Mouse (Mus musculus): ENCODE measurements around the gene Tbx18. TPM values are rescaled to one million over a fixed set of nuclear protein-coding genes. Genes with fewer than 3 reads are reported as not detected.
A peak's percentile ranks its signal among the peaks of the same experiment; 100 is the strongest.

Tbx18 gene
- polyA plus RNA-seq, 1 experiment from 2014 or later = 5.7 TPM

GRCm38 (mm10) chr9:87729316-87730270 is 1.5 kb downstream of the Tbx18 start:
- DNase-seq (ENCODE audit: low spot score) (no peak), ATAC-seq (ENCODE audit: low read depth) (peak; percentile 16; the same call in 1 of the 2 replicates)
- Histone ChIP-seq H3K36me3 (ENCODE audit: control insufficient read depth, insufficient read depth, low read length) (no peaks in the 10 kb centered on the region), H3K4me1 (ENCODE audit: control insufficient read depth, insufficient read depth, low read length) (no peaks in the 10 kb centered on the region), H3K9ac (ENCODE audit: low read depth, low read length) (peak overlapping the region; percentile 79), H3K4me2 (ENCODE audit: low read depth, low read length) (peak overlapping the region; percentile 78), H3K27me3 (replicated peaks; ENCODE audit: control insufficient read depth, insufficient read depth, low read length) (peaks cover 80% of the 10 kb centered on the region), H3K9me3 (ENCODE audit: control insufficient read depth, low read length) (no peaks in the 10 kb centered on the region), H3K4me3 (ENCODE audit: low read depth, low read length) (peak overlapping the region; percentile 57), H3K27ac (replicated peaks; ENCODE audit: low read depth, low read length) (peak overlapping the region; percentile 86)
- under 1% methylated on average over 26 of the region's 75 CpGs for WGBS

- Histone ChIP-seq H3K27me3 (replicated peaks; ENCODE audit: control insufficient read depth, insufficient read depth, low read length) (peaks cover 80% of the 10 kb centered on the region), H3K9me3 (ENCODE audit: control insufficient read depth, low read length) (no peaks in the 10 kb centered on the region), H3K27ac (replicated peaks; ENCODE audit: low read depth, low read length) (no peak overlapping the region), H3K4me1 (ENCODE audit: control insufficient read depth, insufficient read depth, low read length) (no peaks in the 10 kb centered on the region), H3K4me2 (ENCODE audit: low read depth, low read length) (peak overlapping the region; percentile 78), H3K4me3 (ENCODE audit: low read depth, low read length) (peak overlapping the region; percentile 57), H3K9ac (ENCODE audit: low read depth, low read length) (no peak overlapping the region), H3K36me3 (ENCODE audit: control insufficient read depth, insufficient read depth, low read length) (no peaks in the 10 kb centered on the region)
- no peak for DNase-seq (ENCODE audit: low spot score)
- 27% methylated on average over 3 of the region's 3 CpGs for WGBS
- ATAC-seq (ENCODE audit: low read depth) = no peak
Measured at GRCm38 (mm10) chr9:87728107-87728506, 3.0 kb downstream of the Tbx18 start.

DNA sequence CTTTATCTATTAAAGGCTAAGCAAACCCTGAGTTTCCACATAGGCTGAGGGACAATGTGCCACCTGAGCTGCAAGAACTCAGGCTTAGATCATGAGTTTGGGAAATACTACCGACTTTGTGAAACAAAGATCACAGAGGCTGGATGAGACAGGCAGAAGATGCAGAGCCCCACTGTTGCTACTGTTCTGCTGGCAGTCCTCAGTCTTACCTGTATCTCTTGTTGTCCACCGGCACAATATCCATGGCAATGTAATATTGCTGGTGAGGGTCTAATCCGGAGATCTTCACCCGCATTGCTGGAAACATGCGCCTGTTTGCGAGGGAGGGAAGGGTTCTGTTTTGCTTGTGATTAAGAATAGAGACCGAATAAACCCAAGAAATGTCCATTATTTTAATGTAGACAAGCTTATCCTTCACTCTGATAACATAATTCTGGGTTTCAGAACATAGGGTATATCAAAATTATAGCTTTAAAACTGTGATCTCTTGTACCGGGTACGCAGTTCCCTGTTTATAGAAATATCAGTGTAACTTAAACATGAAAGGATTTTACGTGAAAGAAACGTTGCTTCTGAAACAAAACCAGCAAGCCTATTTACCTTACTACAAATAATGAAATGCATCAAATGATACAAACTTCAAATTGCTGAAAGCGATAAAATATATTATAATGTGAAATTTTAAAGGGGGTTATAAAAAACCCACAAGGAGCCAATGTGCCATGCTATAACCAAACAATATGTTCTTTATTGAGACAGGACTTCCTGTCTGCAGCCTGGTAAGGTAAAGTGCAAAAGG is 3.7 kb downstream of the Tbx18 start:
- peak overlapping the region; percentile 57 for H3K4me3 ChIP-seq (ENCODE audit: low read depth, low read length)
- peaks cover 78% of the 10 kb centered on the region for H3K27me3 ChIP-seq (replicated peaks; ENCODE audit: control insufficient read depth, insufficient read depth, low read length)
- WGBS = 20% methylated on average over 12 of the region's 12 CpGs
- H3K9ac ChIP-seq (ENCODE audit: low read depth, low read length) = no peak overlapping the region
- no peak overlapping the region for H3K27ac ChIP-seq (replicated peaks; ENCODE audit: low read depth, low read length)
- H3K9me3 ChIP-seq (ENCODE audit: control insufficient read depth, low read length) = no peaks in the 10 kb centered on the region
- no peak for DNase-seq (ENCODE audit: low spot score)
- H3K36me3 ChIP-seq (ENCODE audit: control insufficient read depth, insufficient read depth, low read length) = no peaks in the 10 kb centered on the region
- H3K4me2 ChIP-seq (ENCODE audit: low read depth, low read length) = peak overlapping the region; percentile 78
- no peak for ATAC-seq (ENCODE audit: low read depth)
- no peaks in the 10 kb centered on the region for H3K4me1 ChIP-seq (ENCODE audit: control insufficient read depth, insufficient read depth, low read length)

DNA sequence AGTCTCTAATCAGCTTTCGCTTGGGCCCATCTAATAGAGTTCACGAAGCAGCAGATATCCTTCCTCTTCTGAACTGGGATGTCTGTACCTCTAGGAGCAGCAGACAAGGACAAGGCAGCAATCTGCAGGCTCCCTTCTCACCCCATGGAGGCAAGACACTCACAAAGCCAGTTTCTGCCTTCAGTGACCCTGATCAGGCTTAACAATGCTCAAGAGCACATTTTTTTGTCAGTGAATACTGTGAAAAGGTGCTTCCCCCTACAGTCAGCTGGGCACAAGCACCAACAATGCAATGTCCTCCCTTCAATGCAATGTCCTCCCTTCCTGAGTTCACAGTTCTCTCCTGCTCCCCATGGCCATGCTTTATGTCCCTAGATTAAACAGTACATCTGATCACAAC is 9.3 kb downstream of the Tbx18 start:
- peaks cover 36% of the 10 kb centered on the region for H3K27me3 ChIP-seq (replicated peaks; ENCODE audit: control insufficient read depth, insufficient read depth, low read length)
- H3K4me1 ChIP-seq (ENCODE audit: control insufficient read depth, insufficient read depth, low read length) = no peaks in the 10 kb centered on the region
- no peak overlapping the region for H3K27ac ChIP-seq (replicated peaks; ENCODE audit: low read depth, low read length)
- no peak overlapping the region for H3K4me2 ChIP-seq (ENCODE audit: low read depth, low read length)
- ATAC-seq (ENCODE audit: low read depth) = no peak; the same call in 1 of the 2 replicates
- DNase-seq (ENCODE audit: low spot score) = no peak
- 56% methylated on average over 2 of the region's 2 CpGs for WGBS
- H3K9ac ChIP-seq (ENCODE audit: low read depth, low read length) = no peak overlapping the region
- no peak overlapping the region for H3K4me3 ChIP-seq (ENCODE audit: low read depth, low read length)
- no peaks in the 10 kb centered on the region for H3K36me3 ChIP-seq (ENCODE audit: control insufficient read depth, insufficient read depth, low read length)
- no peaks in the 10 kb centered on the region for H3K9me3 ChIP-seq (ENCODE audit: control insufficient read depth, low read length)

DNA sequence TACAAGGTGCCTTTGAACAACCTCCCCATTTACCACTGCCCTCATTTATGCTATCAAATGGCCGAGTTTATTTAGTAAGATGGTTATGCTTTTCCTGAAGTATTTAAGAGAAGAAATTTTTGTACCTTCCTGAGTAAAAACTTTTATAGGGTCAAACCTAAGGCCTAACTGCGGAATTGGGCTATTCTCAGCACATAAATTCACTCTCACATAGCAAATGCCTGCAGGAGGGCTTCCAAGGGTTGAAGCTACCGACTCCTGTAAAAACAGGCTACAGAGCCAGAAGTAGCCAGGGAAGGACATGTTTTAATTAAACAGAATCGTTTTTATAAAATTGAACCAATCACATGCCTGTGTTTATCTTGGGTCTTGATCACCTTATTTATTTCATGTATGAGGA is 20.7 kb downstream of the Tbx18 start:
- no peak overlapping the region for H3K9ac ChIP-seq (ENCODE audit: low read depth, low read length)
- whole genome bisulfite sequencing = 57% methylated on average over 4 of the region's 4 CpGs
- no peak overlapping the region for H3K4me3 ChIP-seq (ENCODE audit: low read depth, low read length)
- no peaks in the 10 kb centered on the region for H3K9me3 ChIP-seq (ENCODE audit: control insufficient read depth, low read length)
- no peaks in the 10 kb centered on the region for H3K27me3 ChIP-seq (replicated peaks; ENCODE audit: control insufficient read depth, insufficient read depth, low read length)
- 0 out of 2 replicates have a peak, but pooled peaks cover 3% of the 10 kb centered on the region for H3K36me3 ChIP-seq (ENCODE audit: control insufficient read depth, insufficient read depth, low read length)
- H3K27ac ChIP-seq (replicated peaks; ENCODE audit: low read depth, low read length) = no peak overlapping the region
- no peak for DNase-seq (ENCODE audit: low spot score)
- no peak overlapping the region for H3K4me2 ChIP-seq (ENCODE audit: low read depth, low read length)
- no peaks in the 10 kb centered on the region for H3K4me1 ChIP-seq (ENCODE audit: control insufficient read depth, insufficient read depth, low read length)
- ATAC-seq (ENCODE audit: low read depth) = no peak

GRCm38 (mm10) chr9:87708151-87708550 is 22.9 kb downstream of the Tbx18 start:
- Histone ChIP-seq H3K4me3 (ENCODE audit: low read depth, low read length) (no peak overlapping the region), H3K4me2 (ENCODE audit: low read depth, low read length) (no peak overlapping the region), H3K9ac (ENCODE audit: low read depth, low read length) (no peak overlapping the region), H3K9me3 (ENCODE audit: control insufficient read depth, low read length) (no peaks in the 10 kb centered on the region), H3K27me3 (replicated peaks; ENCODE audit: control insufficient read depth, insufficient read depth, low read length) (no peaks in the 10 kb centered on the region), H3K36me3 (ENCODE audit: control insufficient read depth, insufficient read depth, low read length) (no peaks in the 10 kb centered on the region), H3K27ac (replicated peaks; ENCODE audit: low read depth, low read length) (no peak overlapping the region), H3K4me1 (ENCODE audit: control insufficient read depth, insufficient read depth, low read length) (no peaks in the 10 kb centered on the region)
- DNase-seq (ENCODE audit: low spot score) (no peak), ATAC-seq (ENCODE audit: low read depth) (no peak)

DNA sequence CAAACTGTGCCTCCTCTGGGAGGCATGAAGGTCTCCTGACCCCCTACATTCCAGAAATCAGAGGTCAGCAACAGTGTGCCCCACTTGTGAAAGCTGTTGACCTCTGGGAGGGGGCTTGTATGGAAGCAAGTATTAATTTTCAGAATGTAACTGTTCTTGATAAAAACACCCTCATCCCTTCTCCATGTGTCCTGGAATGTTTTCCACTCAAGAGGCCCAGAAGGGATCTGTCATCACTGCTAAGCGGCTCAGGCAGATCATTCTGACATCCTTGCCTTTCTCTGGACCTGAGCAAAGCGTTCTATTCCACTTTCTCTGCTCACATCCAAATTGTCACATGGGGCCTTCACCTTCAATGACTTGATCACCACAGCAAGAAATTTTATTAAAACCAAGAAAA is 28.8 kb downstream of the Tbx18 start:
- H3K9ac ChIP-seq (ENCODE audit: low read depth, low read length) = no peak overlapping the region
- no peaks in the 10 kb centered on the region for H3K27me3 ChIP-seq (replicated peaks; ENCODE audit: control insufficient read depth, insufficient read depth, low read length)
- DNase-seq (ENCODE audit: low spot score) (no peak), ATAC-seq (ENCODE audit: low read depth) (no peak)
- no peaks in the 10 kb centered on the region for H3K4me1 ChIP-seq (ENCODE audit: control insufficient read depth, insufficient read depth, low read length)
- WGBS = 54% methylated on average over 2 of the region's 2 CpGs
- no peak overlapping the region for H3K27ac ChIP-seq (replicated peaks; ENCODE audit: low read depth, low read length)
- no peak overlapping the region for H3K4me2 ChIP-seq (ENCODE audit: low read depth, low read length)
- no peaks in the 10 kb centered on the region for H3K9me3 ChIP-seq (ENCODE audit: control insufficient read depth, low read length)
- H3K36me3 ChIP-seq (ENCODE audit: control insufficient read depth, insufficient read depth, low read length) = no peaks in the 10 kb centered on the region
- no peak overlapping the region for H3K4me3 ChIP-seq (ENCODE audit: low read depth, low read length)

DNA sequence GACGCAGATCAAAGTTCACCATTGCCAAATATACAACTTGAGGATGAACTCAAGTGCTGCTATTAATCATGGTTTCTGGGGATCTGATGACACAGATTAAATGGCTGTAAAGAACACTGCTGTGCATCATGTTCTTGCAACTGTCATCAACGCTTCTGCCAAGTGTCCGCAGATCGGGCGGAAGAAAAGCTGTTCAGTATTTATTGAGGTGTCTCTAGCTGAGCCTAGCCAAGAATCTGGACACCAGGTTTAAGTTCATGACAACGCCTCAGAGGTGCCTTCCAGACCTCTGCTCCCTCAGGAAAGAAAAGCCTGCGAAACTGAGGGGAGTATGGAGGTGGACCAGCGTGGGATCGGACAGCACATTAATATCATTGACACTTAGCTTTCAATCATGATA is 44.1 kb downstream of the Tbx18 start:
- H3K27ac ChIP-seq (replicated peaks; ENCODE audit: low read depth, low read length) = no peak overlapping the region
- no peaks in the 10 kb centered on the region for H3K36me3 ChIP-seq (ENCODE audit: control insufficient read depth, insufficient read depth, low read length)
- no peaks in the 10 kb centered on the region; the same call in 1 of the 2 replicates for H3K4me1 ChIP-seq (ENCODE audit: control insufficient read depth, insufficient read depth, low read length)
- no peaks in the 10 kb centered on the region for H3K9me3 ChIP-seq (ENCODE audit: control insufficient read depth, low read length)
- no peak overlapping the region for H3K4me3 ChIP-seq (ENCODE audit: low read depth, low read length)
- 79% methylated on average over 9 of the region's 9 CpGs for WGBS
- no peaks in the 10 kb centered on the region for H3K27me3 ChIP-seq (replicated peaks; ENCODE audit: control insufficient read depth, insufficient read depth, low read length)
- no peak overlapping the region for H3K9ac ChIP-seq (ENCODE audit: low read depth, low read length)
- H3K4me2 ChIP-seq (ENCODE audit: low read depth, low read length) = no peak overlapping the region
- DNase-seq (ENCODE audit: low spot score) (no peak), ATAC-seq (ENCODE audit: low read depth) (no peak)
